Mouse (Mus musculus) ES-Bruce4 (cell line): ENCODE data around the gene Odf3l1. TPM values are rescaled to one million over a fixed set of nuclear protein-coding genes. Genes with fewer than 3 reads are reported as not detected.

Source experiments
- H3K27ac ChIP-seq: 2 replicates; pipeline ENCODE4 v1.5.1; 2012; ENCODE audit warnings: low read length, inconsistent platforms; ENCODE audit not compliant: insufficient read depth
- H3K27me3 ChIP-seq: 2 replicates; pipeline ENCODE4 v1.6.1; 2012; ENCODE audit warnings: mild to moderate bottlenecking, low read length, inconsistent platforms; ENCODE audit not compliant: control insufficient read depth, poor library complexity, insufficient read depth, severe bottlenecking
- H3K36me3 ChIP-seq: 2 replicates; pipeline ENCODE4 v1.6.1; 2012; ENCODE audit warnings: inconsistent platforms, mild to moderate bottlenecking, low read length, moderate library complexity; ENCODE audit not compliant: control insufficient read depth, poor library complexity, insufficient read depth, severe bottlenecking
- H3K4me1 ChIP-seq: one replicate; pipeline ENCODE4 v1.8.1; 2011; ENCODE audit warnings: low read length; ENCODE audit not compliant: control insufficient read depth, insufficient read depth
- H3K4me3 ChIP-seq: 2 replicates; pipeline ENCODE4 v1.5.1; 2011; ENCODE audit warnings: low read depth, mild to moderate bottlenecking, low read length
- H3K9ac ChIP-seq: 2 replicates; pipeline ENCODE4 v1.6.1; 2012; ENCODE audit warnings: low read depth, mild to moderate bottlenecking, inconsistent platforms; ENCODE audit not compliant: poor library complexity, severe bottlenecking
- H3K9me3 ChIP-seq: replicated peaks from 2 replicates; pipeline ENCODE4 v1.6.1; 2012; ENCODE audit warnings: mild to moderate bottlenecking, low read length, inconsistent platforms; ENCODE audit not compliant: control insufficient read depth, poor library complexity, insufficient read depth, severe bottlenecking
- CTCF ChIP-seq: IDR thresholded peaks from one replicate; pipeline ENCODE4 v1.8.1; 2011; ENCODE audit warnings: low read depth, low read length
- EP300 ChIP-seq: IDR thresholded peaks from 2 replicates; pipeline ENCODE4 v1.6.1; 2011; ENCODE audit warnings: low read depth, low read length; ENCODE audit not compliant: insufficient read depth
- POLR2A ChIP-seq: IDR thresholded peaks from one replicate; pipeline ENCODE4 v1.8.1; 2011; ENCODE audit warnings: low read length; ENCODE audit not compliant: insufficient read depth
- polyA plus RNA-seq: library from polyadenylated mRNA; stranded (reverse); fragments of >200 nt; gene quantifications from 2 replicates; pipeline ENCODE4 v1.2.4, GENCODE M21; 2011; ENCODE audit warnings: low read depth; ENCODE audit not compliant: missing spikeins, insufficient read depth, insufficient read length

Odf3l1 gene
- polyA plus RNA-seq, 1 experiment = not detected

- Histone ChIP-seq H3K4me3 (no peak overlapping the region), H3K4me1 (no peaks in the 10 kb centered on the region), H3K36me3 (no peaks in the 10 kb centered on the region), H3K27ac (no peak overlapping the region), H3K27me3 (no peaks in the 10 kb centered on the region), H3K9ac (no peak overlapping the region), H3K9me3 (no peaks in the 10 kb centered on the region)
- no peak for TF ChIP-seq CTCF
- TF ChIP-seq POLR2A = no peak
- TF ChIP-seq EP300 = no peak
Observed at GRCm38 (mm10) chr9:56803146-56803545, 61.3 kb downstream of the Odf3l1 start.

Other genes starting within 250 kb of the Odf3l1 start
- gene Lingo1, start 68.2 kb downstream of the Odf3l1 start, polyA plus RNA-seq = 1.0 and 1.7 TPM in 2 replicates
- gene Cspg4, start 354 bp upstream of the Odf3l1 start, polyA plus RNA-seq = 0.48 and 0.53 TPM in 2 replicates
- gene Snx33, start 63.7 kb upstream of the Odf3l1 start, polyA plus RNA-seq = 4.2 and 4.5 TPM in 2 replicates
- 89.9 and 101 TPM in 2 replicates for gene Imp3, start 72.8 kb upstream of the Odf3l1 start, polyA plus RNA-seq
- 18.1 and 18.5 TPM in 2 replicates for gene Snupn, start 86.2 kb upstream of the Odf3l1 start, polyA plus RNA-seq
- gene Ptpn9, start 130.2 kb upstream of the Odf3l1 start, polyA plus RNA-seq = 13.7 and 14.8 TPM in 2 replicates
- gene Sin3a, start 207.4 kb upstream of the Odf3l1 start, polyA plus RNA-seq = 141 and 151 TPM in 2 replicates